Mouse (Mus musculus) ovary, postnatal 10 days (tissue): ENCODE measurements around the gene Gm15262.
"Not testable (repeated sequence)": the region's sequence is repeated elsewhere in the genome, so short reads cannot be mapped to it uniquely, and the experiment has no call there.

ENCODE experiments used
- DNase-seq: peaks from one replicate; pipeline ENCODE4 v3.0.0; 2022; ENCODE audit warnings: low spot score

The Gm15262 gene

DNA sequence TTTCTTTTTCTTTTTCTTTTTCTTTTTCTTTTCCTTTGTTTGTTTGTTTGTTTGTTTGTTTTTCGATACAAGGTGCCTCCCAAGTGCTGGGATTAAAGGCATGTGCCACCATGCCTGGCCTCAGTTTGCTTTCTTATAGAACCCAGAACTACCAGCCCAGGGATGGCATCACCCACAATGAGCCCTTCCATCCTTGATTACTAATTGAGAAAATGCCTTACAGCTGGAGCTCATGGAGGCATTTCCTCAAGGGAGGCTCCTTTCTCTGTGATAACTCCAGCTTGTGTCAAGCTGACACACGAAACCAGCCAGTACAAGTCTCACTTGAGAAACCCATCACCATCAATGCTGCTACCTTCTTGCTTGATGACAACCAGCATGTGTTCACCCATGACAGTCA is at the start of gene Gm15262:
TSS of gene Gm15262 (plus strand) at position 301 of the 400 bp plus-strand sequence.
- DNase-seq = not testable (repeated sequence)

DNA sequence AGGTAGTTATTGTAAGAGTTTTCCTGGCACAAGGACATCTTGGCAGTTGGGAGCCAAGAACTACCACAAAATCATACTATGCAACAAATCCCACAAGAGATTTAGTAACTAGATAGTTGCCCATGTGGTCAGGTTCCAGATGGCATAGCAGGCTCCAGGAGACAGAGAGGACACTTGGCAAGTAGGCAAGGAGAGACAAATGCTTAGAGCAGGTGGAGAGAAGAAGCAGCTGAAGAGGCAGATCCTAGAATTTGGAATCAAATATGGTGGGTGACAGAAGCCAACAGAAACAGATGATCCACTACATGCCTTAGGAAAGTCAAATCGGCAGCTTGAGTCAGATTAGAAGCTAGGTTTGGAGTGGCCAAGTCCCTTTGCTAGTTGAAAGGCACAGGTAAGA is 20.9 kb downstream of the Gm15262 start:
- no peak for DNase-seq

DNA sequence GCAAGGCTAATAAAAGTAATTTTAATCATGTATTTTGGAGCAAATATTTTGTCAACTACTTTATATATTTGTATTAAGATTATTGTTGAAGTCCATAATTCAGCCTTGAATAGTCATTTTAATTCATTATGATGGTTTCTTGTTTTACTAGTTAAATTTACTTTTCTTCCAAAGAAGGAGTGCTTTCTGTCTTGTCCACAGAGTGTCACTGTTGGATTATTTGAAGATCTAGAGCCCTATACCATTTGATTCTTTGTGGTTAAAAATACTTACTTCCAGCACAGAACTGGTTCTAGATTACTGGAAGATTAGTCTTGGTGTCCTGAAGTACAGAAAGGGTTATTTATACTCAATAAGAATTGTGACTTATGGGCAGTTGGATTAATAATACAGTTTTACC is 29.2 kb downstream of the Gm15262 start:
- DNase-seq = no peak

DNA sequence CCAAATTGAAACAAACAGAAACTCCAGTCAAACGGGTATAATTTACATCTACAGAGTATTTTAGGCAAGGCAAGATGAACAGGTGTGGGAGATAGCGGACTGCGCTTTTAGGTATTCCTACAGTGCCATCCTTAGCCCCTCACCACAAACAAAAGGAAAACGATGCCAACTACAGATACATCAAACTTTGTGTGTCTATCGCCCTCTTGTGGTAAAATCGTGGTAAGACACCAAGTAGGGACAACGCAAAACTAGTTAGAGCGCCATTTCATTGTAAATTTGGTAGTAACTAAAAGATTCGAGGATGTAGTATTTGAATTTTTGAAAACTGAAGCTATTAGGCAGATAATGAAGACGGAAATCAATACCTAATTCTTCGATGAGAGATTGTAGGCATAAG is 83.7 kb downstream of the Gm15262 start:
- DNase-seq = no peak

DNA sequence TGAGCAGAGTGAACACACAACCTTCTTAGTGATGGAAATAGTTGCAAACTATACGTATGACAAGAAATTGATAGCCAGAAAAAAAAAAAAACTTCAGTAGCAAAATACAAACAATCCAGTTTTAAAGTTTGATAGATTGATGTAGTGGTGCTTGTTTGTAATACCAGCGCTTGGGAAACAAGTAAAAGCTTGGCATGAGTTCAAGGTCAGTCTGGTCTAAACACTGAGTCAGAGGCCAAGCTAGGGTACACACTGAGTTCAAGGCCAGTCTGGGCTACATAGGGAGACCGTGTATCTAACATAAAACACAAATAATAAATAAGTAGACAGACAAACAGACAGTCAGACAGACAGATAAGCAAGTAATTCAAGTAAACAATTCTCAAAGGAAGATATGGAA is 84.2 kb downstream of the Gm15262 start:
- DNase-seq = no peak

DNA sequence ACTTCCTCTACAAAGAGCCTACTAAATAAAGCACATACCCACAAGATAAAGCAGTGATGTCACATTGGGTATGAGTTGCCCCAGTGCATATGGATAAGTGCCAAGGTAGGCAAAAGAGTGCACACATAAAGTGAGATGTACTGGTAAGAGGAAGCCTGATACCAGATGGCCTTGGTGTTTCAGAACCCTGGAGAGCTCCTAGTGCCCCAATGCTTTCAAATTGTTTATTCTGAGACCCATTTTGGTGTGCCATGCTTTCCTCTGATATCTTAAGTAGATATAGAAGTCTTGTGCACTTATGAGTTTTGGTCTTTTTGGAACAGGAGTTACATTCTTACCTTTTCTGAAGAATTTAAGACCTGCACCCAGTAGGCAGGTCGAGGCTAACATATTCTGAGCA is 88.3 kb downstream of the Gm15262 start:
- no peak for DNase-seq

DNA sequence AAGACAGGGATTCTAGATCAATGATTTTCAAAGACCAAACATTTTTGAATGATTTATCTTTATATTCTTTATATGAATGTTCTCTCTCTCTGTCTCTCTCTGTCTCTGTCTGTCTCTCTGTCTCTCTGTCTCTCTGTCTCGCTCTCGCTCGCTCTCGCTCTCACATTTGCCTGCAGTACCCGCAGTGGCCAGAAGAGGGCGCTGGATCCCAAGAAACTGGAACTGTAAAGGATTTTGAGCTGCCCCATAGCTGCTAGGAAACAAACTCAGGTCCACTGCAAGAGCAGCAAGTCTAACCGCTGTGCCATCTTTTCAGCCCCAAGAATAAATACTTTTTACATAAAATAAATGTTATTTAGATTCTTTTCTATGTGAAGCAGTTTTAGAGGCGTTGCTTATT is 98.5 kb downstream of the Gm15262 start:
- DNase-seq = no peak

DNA sequence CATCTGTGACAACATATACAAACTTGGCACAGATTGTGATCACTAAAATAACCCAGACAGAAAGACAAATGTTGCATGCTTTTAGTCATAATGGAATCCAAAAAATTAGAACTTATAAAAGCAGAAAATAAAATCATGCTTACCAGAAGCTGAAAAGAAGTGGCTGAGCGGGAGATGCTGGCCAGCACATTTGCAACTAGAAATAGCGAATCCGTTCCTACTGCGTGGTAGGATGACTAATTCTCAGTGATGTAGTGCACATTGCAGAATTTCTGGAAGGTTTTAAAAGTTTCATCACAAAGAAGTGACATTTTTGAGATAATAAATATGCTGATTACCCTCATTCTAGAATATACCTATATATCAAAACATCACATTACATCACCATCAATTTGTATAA is 100.7 kb downstream of the Gm15262 start:
- no peak for DNase-seq

DNA sequence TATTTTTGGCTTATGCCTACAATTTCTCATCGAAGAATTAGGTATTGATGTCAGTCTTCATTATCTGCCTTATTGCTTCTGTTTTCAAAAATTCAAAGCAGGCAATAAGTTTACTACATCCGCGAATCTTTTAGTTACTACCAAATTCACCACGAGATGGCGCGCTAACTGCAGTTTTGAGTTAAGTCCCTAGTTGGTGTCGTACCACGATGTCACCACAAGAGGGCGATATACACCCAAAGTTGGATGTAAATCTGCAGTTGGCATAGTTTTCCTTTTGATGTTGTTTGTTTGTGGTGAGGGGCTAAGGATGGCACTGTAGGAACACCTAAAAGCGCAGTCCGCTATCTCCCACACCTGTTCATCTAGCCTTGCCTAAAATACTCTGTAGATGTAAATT is 111.9 kb downstream of the Gm15262 start:
- DNase-seq = peak; percentile 39

DNA sequence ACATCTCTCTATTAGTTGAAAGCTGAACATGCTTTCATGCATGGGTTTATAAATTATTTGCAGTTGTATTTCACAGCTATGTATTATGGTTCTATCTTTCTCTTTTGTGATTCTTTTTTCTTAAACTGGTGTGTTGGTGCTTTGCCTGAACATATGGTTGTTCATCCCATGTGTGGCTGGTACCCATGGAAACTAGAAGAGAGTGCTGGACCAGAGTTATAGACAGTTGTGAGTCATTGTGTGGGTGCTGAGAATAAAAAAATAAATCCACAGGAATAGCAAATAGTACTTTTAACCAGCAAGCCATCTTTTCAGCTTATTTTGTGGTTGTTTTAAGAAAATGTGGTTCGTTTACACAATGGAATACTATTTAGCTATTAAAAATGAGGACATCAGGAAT is 123.9 kb downstream of the Gm15262 start:
- DNase-seq = no peak
